Mouse (Mus musculus) forebrain, postnatal 0 days (tissue): ENCODE results near the gene Rgs16. TPM values are rescaled to one million over a fixed set of nuclear protein-coding genes. Genes with fewer than 3 reads are reported as not detected.
"Not testable (repeated sequence)": the region's sequence is repeated elsewhere in the genome, so short reads cannot be mapped to it uniquely, and the experiment has no call there.

Experiments
- ATAC-seq: fragments of 200-750 bp; cut with Nextera tagmentation; 2 replicates; pipeline ENCODE4 v1.8.0; 2017; ENCODE audit warnings: mild to moderate bottlenecking, moderate library complexity
- DNase-seq: peaks from one replicate; pipeline ENCODE4 v3.0.0-alpha.2; 2015
- H3K27ac ChIP-seq: fragments of 300-500 bp; sonication (generic); 2 replicates; pipeline ENCODE4 v1.5.1; 2014; ENCODE audit warnings: low read depth, mild to moderate bottlenecking, antibody characterized with exemption, low read length, moderate library complexity, mixed read lengths
- H3K27me3 ChIP-seq: fragments of 300-500 bp; sonication (generic); 2 replicates; pipeline ENCODE4 v1.6.1; 2014; ENCODE audit warnings: mild to moderate bottlenecking, low read length, mixed read lengths; ENCODE audit not compliant: insufficient read depth
- H3K36me3 ChIP-seq: fragments of 300-500 bp; sonication (generic); 2 replicates; pipeline ENCODE4 v1.6.1; 2014; ENCODE audit warnings: mild to moderate bottlenecking, moderate library complexity; ENCODE audit not compliant: insufficient read depth
- H3K4me1 ChIP-seq: fragments of 300-500 bp; sonication (generic); 2 replicates; pipeline ENCODE4 v1.6.1; 2014; ENCODE audit warnings: antibody characterized with exemption; ENCODE audit not compliant: insufficient read depth
- H3K4me2 ChIP-seq: fragments of 300-500 bp; sonication (generic); 2 replicates; pipeline ENCODE4 v1.6.1; 2014; ENCODE audit warnings: low read depth, mild to moderate bottlenecking, moderate library complexity
- H3K4me3 ChIP-seq: fragments of 300-500 bp; sonication (generic); 2 replicates; pipeline ENCODE4 v1.5.1; 2014; ENCODE audit warnings: low read depth, low read length, mixed read lengths
- H3K9ac ChIP-seq: fragments of 300-500 bp; sonication (generic); 2 replicates; pipeline ENCODE4 v1.6.1; 2014; ENCODE audit warnings: mild to moderate bottlenecking
- H3K9me3 ChIP-seq: fragments of 300-500 bp; sonication (generic); 2 replicates; pipeline ENCODE4 v1.6.1; 2016; ENCODE audit warnings: low read length
- CTCF ChIP-seq: sonication (generic); IDR thresholded peaks from 2 replicates; pipeline ENCODE4 v1.5.1; 2016; ENCODE audit warnings: antibody characterized with exemption, control low read depth, low read depth
- WGBS: fragments of 180-500 bp; shearing (Covaris S2); extraction: QIAGEN DNeasy Blood & Tissue Kit; methylation state at CpG from one replicate; pipeline ENCODE4 v1.1.7; 2014; 5-methylcytosine and 5-hydroxymethylcytosine counted together
- polyA plus RNA-seq: library from polyadenylated mRNA; unstranded; fragments of >200 nt; fragmentation: Nextera tagmentation; extraction: Ambion mirVana; gene quantifications from 2 replicates; pipeline ENCODE4 v1.2.1, GENCODE M21; 2015
- total RNA-seq: library from RNA; depleted of rRNA; stranded (reverse); fragments of >200 nt; gene quantifications from 2 replicates; pipeline ENCODE4 v1.2.3, GENCODE M21; 2014

The Rgs16 gene
- total and polyA plus RNA-seq, 2 experiments from 2014 or later, result 9.6 to 16.7 TPM

GRCm38 (mm10) chr1:153768465-153768864 is 28.3 kb downstream of the Rgs16 start:
- DNase-seq, result no peak
- H3K9ac ChIP-seq, result no peak overlapping the region
- H3K9me3 ChIP-seq, result no peaks in the 10 kb centered on the region
- H3K4me2 ChIP-seq, result no peak overlapping the region
- TF ChIP-seq CTCF, result no peak
- H3K4me3 ChIP-seq, result no peak overlapping the region
- ATAC-seq, result no peak
- H3K27me3 ChIP-seq, result no peaks in the 10 kb centered on the region
- WGBS, result 84% methylated on average over 5 of the region's 5 CpGs
- no peaks in the 10 kb centered on the region; the same call in 1 of the 2 replicates for H3K36me3 ChIP-seq
- H3K27ac ChIP-seq, result no peak overlapping the region
- H3K4me1 ChIP-seq, result no peaks in the 10 kb centered on the region

- not testable (repeated sequence) for H3K27ac ChIP-seq, H3K9ac ChIP-seq, ATAC-seq, H3K36me3 ChIP-seq, H3K4me2 ChIP-seq, DNase-seq, H3K9me3 ChIP-seq, H3K27me3 ChIP-seq, H3K4me1 ChIP-seq, H3K4me3 ChIP-seq
- 69% methylated on average over 6 of the region's 6 CpGs for WGBS
These were observed 29.4 kb downstream of the Rgs16 start for GRCm38 (mm10) chr1:153769571-153769970.

DNA sequence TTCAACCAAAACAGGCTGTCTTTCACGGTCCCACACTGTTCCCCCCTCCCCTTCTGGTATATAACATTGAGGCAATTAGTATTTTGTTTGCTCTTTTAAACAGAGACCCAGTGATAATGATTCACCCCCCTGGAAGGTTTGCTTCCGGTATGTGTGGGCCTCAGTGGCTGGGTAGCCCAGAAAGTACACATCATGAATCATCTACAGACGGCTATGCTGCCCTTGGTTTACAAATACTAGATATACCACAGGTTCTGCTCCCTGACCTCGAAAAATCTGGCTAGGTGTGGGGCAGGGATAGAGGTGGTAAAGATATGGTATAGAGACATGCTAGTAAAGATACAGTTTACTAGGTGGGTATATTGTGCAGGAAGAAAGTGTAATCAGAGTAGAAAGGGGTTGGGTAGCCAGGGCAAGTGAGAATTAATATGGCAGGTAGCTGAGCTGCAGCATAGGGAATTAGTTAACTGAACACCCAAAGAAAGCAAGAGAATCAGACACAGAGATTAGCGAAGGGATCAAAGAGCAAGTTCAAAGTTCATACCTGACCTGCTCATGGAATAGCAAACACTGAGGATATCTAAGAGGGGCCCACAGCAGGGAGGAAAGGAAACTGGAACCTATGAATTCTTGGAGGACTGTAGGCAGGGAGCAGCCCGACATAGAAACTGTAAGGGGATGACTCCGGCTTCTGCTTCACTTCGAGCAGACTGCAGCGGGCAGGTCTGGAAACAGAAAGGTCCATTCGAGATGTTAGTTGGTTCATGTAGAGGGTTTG is 30.0 kb downstream of the Rgs16 start:
- no peaks in the 10 kb centered on the region for H3K4me1 ChIP-seq
- no peak overlapping the region for H3K9ac ChIP-seq
- no peaks in the 10 kb centered on the region for H3K36me3 ChIP-seq
- no peak overlapping the region for H3K27ac ChIP-seq
- no peak for TF ChIP-seq CTCF
- no peaks in the 10 kb centered on the region for H3K9me3 ChIP-seq
- no peak overlapping the region for H3K4me3 ChIP-seq
- 84% methylated on average over 10 of the region's 10 CpGs for WGBS
- H3K27me3 ChIP-seq, result no peaks in the 10 kb centered on the region
- DNase-seq (no peak), ATAC-seq (no peak)
- H3K4me2 ChIP-seq, result no peak overlapping the region

GRCm38 (mm10) chr1:153770776-153771167 is 30.6 kb downstream of the Rgs16 start:
- ATAC-seq (no peak), DNase-seq (no peak)
- Histone ChIP-seq H3K27me3 (no peaks in the 10 kb centered on the region), H3K9me3 (no peaks in the 10 kb centered on the region), H3K4me3 (no peak overlapping the region), H3K27ac (no peak overlapping the region), H3K4me2 (no peak overlapping the region), H3K9ac (no peak overlapping the region), H3K36me3 (no peaks in the 10 kb centered on the region), H3K4me1 (no peaks in the 10 kb centered on the region)
- TF ChIP-seq CTCF, result no peak
- 95% methylated on average over 1 of the region's 1 CpGs for WGBS

GRCm38 (mm10) chr1:153775174-153775573 is 35.0 kb downstream of the Rgs16 start:
- no peak for DNase-seq
- WGBS, result 93% methylated on average over 6 of the region's 6 CpGs

DNA sequence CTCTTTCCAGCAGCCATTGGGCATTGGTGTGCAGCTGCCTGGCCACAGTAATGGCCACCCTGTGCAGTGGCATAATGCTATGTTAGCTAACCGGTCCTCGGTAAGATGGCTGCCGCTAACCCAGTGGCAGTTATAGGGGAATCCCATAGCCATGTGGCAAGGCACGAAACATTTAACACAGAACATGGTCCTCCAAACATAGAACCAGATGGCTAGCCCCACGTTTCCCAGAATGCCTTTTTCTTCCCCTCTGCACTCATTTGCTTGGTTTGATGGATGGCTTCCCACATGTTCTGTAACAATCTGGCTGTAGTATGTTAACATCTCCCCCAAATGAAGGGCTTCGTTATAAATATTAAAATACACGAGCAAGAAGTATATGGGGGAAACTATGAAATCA is 36.1 kb downstream of the Rgs16 start:
- no peak overlapping the region for H3K27ac ChIP-seq
- no peak for TF ChIP-seq CTCF
- H3K9ac ChIP-seq, result no peak overlapping the region
- ATAC-seq (peak; percentile 80), DNase-seq (peak; percentile 54)
- H3K27me3 ChIP-seq, result no peaks in the 10 kb centered on the region
- H3K4me2 ChIP-seq, result no peak overlapping the region
- 67% methylated on average over 7 of the region's 7 CpGs for WGBS
- no peaks in the 10 kb centered on the region for H3K4me1 ChIP-seq
- no peaks in the 10 kb centered on the region for H3K36me3 ChIP-seq
- no peaks in the 10 kb centered on the region for H3K9me3 ChIP-seq
- H3K4me3 ChIP-seq, result no peak overlapping the region

More at GRCm38 (mm10) chr1:153775174-153775573, 35.0 kb downstream of the Rgs16 start:
- no peak for TF ChIP-seq CTCF
- Histone ChIP-seq H3K4me3 (no peak overlapping the region), H3K27me3 (no peaks in the 10 kb centered on the region), H3K4me2 (no peak overlapping the region), H3K9me3 (no peaks in the 10 kb centered on the region), H3K4me1 (no peaks in the 10 kb centered on the region), H3K27ac (no peak overlapping the region), H3K36me3 (no peaks in the 10 kb centered on the region), H3K9ac (no peak overlapping the region)
- no peak for ATAC-seq

- Histone ChIP-seq H3K27ac (no peak overlapping the region), H3K4me1 (no peaks in the 10 kb centered on the region), H3K4me3 (no peak overlapping the region), H3K9ac (no peak overlapping the region), H3K27me3 (no peaks in the 10 kb centered on the region), H3K9me3 (no peaks in the 10 kb centered on the region), H3K4me2 (no peak overlapping the region), H3K36me3 (no peaks in the 10 kb centered on the region)
- WGBS, result 90% methylated on average over 10 of the region's 10 CpGs
- ATAC-seq (no peak), DNase-seq (no peak)
- no peak for TF ChIP-seq CTCF
These were observed 38.1 kb downstream of the Rgs16 start for GRCm38 (mm10) chr1:153778205-153778604.
